Mouse (Mus musculus): ENCODE measurements around the gene Nt5c1b. TPM values are rescaled to one million over a fixed set of nuclear protein-coding genes. Genes with fewer than 3 reads are reported as not detected.

Gene Nt5c1b
- polyA plus RNA-seq (2016; fragmentation: Nextera tagmentation; extraction: Ambion mirVana), result not detected in 2 replicates

DNA sequence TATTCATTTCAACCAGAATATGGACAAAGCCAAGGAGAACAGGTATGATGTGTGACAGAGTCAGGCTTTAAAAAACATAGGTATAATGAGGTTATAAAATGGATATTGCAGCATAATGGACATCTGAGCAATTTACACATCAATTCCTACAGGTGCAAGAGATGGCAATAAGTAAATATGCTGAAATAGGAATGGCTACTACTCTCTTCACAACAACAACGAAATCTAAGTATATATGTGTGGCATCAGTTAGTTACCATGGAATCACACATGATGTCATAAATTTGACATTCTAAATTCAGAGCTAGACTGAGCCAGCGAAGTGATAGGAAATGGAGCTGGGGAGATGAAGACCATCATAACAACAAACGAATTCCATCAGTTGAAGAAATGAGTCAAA lies at the start of gene Nt5c1b:
Gene Nt5c1b (plus strand): TSS at position 301 of the 400 bp plus-strand sequence.
- 78% methylated on average over 3 of the region's 3 CpGs for WGBS

DNA sequence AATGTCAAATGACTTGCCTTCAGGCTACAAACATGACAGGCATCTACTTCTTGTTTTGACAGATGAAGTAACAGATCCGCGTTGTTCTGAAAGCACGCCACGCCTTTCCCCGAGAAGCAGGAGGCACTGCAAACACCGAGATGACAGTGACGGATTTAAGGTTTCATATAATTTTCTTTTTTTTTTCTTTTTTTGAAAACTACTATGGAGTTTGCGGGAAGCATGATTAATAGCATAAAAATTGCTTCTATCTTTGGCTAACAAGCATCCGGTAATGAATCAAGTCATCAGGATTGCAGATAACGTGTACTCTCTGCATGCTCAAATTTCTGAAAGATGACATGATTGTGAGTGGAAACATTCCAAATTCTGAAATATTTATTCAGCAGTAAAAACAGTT lies 42.1 kb upstream of the Nt5c1b start:
- H3K4me1 ChIP-seq, result no peaks in the 10 kb centered on the region

More for the DNA sequence above, at the start of gene Nt5c1b:
- Histone ChIP-seq H3K4me3 (no peak within 1 kb of the TSS), H3K27ac (no peak within 1 kb of the TSS), H3K4me2 (replicated peaks) (no peak within 1 kb of the TSS), H3K9ac (no peak within 1 kb of the TSS), H3K9me3 (no peaks in the 10 kb centered on the region), H3K4me1 (no peaks in the 10 kb centered on the region), H3K27me3 (replicated peaks) (no peaks in the 10 kb centered on the region), H3K36me3 (no peaks in the 10 kb centered on the region)
- no peak for ATAC-seq (ENCODE audit: low FRiP score, low read depth)

DNA sequence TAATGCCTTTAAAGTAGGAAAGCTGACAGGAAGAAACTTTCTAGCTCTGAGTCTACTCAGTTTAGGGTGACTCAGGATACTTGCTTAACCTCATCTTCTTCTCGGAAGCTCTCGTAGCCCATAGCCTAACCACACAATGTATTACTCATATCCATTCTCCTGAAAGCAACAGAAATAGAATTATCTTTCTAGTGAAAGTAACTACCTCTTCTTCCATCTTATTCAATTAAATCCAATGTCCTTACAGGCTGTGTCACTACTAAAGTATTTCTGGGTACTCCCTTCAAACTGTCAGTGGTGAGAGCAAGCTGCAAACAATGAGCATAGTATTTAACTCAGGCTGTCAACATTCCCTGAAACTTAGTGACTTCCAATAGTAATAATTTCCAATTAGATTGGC lies 40.3 kb upstream of the Nt5c1b start:
- Histone ChIP-seq H3K9ac (no peak overlapping the region), H3K4me2 (replicated peaks) (no peak overlapping the region), H3K4me1 (no peaks in the 10 kb centered on the region), H3K27me3 (replicated peaks) (no peaks in the 10 kb centered on the region), H3K9me3 (no peaks in the 10 kb centered on the region), H3K27ac (no peak overlapping the region), H3K36me3 (no peaks in the 10 kb centered on the region), H3K4me3 (no peak overlapping the region)
- no peak for ATAC-seq (ENCODE audit: low FRiP score, low read depth)
- whole genome bisulfite sequencing, result 95% methylated on average over 2 of the region's 2 CpGs

More for the DNA sequence above, 42.1 kb upstream of the Nt5c1b start:
- no peak overlapping the region for H3K9ac ChIP-seq
- 88% methylated on average over 10 of the region's 10 CpGs for WGBS
- H3K4me2 ChIP-seq (replicated peaks), result no peak overlapping the region
- H3K27ac ChIP-seq, result no peak overlapping the region
- no peaks in the 10 kb centered on the region for H3K36me3 ChIP-seq
- no peaks in the 10 kb centered on the region for H3K9me3 ChIP-seq
- H3K27me3 ChIP-seq (replicated peaks), result no peaks in the 10 kb centered on the region
- H3K4me3 ChIP-seq, result no peak overlapping the region
- ATAC-seq (ENCODE audit: low FRiP score, low read depth), result no peak

DNA sequence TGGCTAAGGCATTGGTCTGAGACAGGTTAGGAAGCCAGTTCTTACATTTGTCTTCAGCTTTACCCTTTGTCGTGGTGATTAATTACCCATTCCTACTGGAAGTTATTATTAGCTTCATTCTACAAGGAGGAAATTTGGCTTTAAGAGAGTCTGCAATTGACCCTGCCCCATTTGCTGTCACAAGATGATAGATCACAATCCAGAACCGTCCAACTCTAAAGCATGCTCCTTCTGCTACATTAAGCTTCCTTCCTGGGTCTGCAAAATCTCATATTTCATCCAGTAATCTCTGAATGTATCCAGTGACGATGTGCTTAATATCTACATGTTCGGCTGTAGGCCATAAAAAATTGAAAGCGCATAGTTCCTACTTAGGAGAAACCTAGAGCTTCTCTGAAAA lies 29.2 kb upstream of the Nt5c1b start:
- no peaks in the 10 kb centered on the region for H3K9me3 ChIP-seq
- H3K9ac ChIP-seq, result no peak overlapping the region
- WGBS, result 69% methylated on average over 5 of the region's 5 CpGs
- no peak overlapping the region for H3K27ac ChIP-seq
- no peaks in the 10 kb centered on the region for H3K27me3 ChIP-seq (replicated peaks)
- H3K4me1 ChIP-seq, result no peaks in the 10 kb centered on the region
- no peak overlapping the region for H3K4me2 ChIP-seq (replicated peaks)
- H3K36me3 ChIP-seq, result no peaks in the 10 kb centered on the region
- H3K4me3 ChIP-seq, result no peak overlapping the region
- no peak for ATAC-seq (ENCODE audit: low FRiP score, low read depth)

DNA sequence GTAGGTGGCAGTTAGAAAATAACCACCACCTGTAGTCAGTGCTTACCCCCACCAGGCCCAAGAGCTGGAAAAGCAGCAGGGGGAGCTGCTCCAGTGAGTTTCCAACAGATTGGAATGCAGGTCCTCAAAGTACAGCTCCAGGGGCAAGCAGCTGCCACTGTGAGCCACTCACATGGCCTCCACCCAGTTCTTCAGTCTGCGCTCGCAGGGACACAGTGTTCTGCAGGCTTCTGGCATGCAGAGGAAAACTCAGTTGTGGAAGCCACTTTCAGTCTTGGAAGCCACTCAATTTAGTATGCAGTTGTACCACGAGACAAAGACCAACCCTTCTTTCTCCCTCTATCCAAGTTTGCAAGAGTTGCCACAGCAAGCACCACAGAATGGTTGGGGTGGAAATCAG lies 19.1 kb upstream of the Nt5c1b start:
- H3K27ac ChIP-seq, result no peak overlapping the region
- H3K4me1 ChIP-seq, result no peaks in the 10 kb centered on the region
- no peak overlapping the region for H3K4me3 ChIP-seq
- no peaks in the 10 kb centered on the region for H3K36me3 ChIP-seq
- H3K27me3 ChIP-seq (replicated peaks), result no peaks in the 10 kb centered on the region
- H3K9ac ChIP-seq, result no peak overlapping the region
- H3K4me2 ChIP-seq (replicated peaks), result no peak overlapping the region
- H3K9me3 ChIP-seq, result no peaks in the 10 kb centered on the region
- no peak for ATAC-seq (ENCODE audit: low FRiP score, low read depth)
- 69% methylated on average over 3 of the region's 3 CpGs for WGBS

DNA sequence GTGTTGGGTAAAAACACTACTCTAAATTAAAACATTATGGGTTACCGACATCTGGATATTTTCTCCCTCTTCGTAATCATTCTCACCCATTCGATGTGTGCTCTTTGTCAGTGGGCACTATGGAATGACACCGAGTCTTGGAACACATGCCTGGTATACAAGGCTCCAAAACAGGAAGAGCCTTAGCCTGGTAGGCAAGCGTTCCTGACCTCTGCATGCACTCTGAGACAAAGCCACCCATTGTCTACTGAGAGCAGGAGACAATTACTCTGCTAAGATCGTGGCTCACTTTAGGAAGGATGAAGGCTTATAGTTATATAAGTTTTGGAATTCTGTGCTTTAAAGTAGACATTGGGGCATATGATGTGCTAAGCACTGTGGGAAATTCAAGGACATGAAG lies 12.0 kb upstream of the Nt5c1b start:
- no peaks in the 10 kb centered on the region for H3K4me1 ChIP-seq
- 54% methylated on average over 6 of the region's 6 CpGs for WGBS

DNA sequence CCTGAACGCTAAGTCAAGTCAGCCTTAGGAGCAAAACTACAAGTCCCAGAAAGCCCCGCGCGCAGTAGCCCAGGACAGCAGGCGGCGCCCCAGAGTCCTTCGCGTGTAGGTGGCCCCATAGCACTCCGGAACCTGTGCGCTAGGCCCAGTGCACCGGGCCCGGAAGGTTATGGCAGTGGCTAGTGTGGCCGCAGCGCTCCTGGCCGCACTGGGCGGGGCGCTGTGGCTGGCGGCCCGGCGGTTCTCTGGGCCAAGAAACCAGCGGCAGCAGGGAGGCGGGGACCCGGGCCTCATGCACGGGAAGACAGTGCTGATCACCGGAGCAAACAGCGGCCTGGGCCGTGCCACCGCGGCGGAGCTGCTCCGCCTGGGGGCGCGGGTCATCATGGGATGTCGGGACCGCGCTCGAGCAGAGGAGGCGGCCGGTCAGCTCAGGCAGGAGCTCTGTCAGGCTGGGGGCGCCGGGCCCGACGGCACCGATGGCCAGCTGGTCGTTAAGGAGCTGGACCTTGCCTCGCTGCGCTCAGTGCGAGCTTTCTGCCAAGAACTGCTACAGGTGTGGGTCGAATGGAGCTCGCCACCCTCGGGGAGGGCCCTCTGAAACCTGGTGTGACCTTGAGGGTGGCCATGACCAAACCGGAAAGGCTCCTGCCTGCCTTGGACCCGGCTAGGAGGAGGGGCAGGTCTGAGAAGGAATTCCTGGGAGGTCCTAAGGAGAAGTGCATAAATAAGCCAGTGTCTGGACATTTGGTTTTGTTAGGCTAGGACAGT lies 21.1 kb downstream of the Nt5c1b start, which contains the start of gene Rdh14:
Gene Rdh14 (plus strand): TSS at position 102 of the 771 bp plus-strand sequence.
- Histone ChIP-seq H3K9me3 (no peaks in the 10 kb centered on the region), H3K27me3 (replicated peaks) (no peaks in the 10 kb centered on the region), H3K27ac (peak within 1 kb of the TSS; percentile 81), H3K4me3 (peak within 1 kb of the TSS; percentile 78), H3K9ac (peak within 1 kb of the TSS; percentile 90), H3K4me2 (replicated peaks) (peak within 1 kb of the TSS; percentile 73), H3K36me3 (no peaks in the 10 kb centered on the region), H3K4me1 (0 out of 2 replicates have a peak, but pooled peaks cover 7% of the 10 kb centered on the region)
- ATAC-seq (ENCODE audit: low FRiP score, low read depth), result peak; percentile 99
- under 1% methylated on average over 53 of the region's 53 CpGs for WGBS

More for the DNA sequence above, 12.0 kb upstream of the Nt5c1b start:
- ATAC-seq (ENCODE audit: low FRiP score, low read depth), result no peak
- Histone ChIP-seq H3K9me3 (no peaks in the 10 kb centered on the region), H3K9ac (no peak overlapping the region), H3K4me3 (no peak overlapping the region), H3K27ac (no peak overlapping the region), H3K36me3 (no peaks in the 10 kb centered on the region), H3K4me2 (replicated peaks) (no peak overlapping the region), H3K27me3 (replicated peaks) (no peaks in the 10 kb centered on the region)

DNA sequence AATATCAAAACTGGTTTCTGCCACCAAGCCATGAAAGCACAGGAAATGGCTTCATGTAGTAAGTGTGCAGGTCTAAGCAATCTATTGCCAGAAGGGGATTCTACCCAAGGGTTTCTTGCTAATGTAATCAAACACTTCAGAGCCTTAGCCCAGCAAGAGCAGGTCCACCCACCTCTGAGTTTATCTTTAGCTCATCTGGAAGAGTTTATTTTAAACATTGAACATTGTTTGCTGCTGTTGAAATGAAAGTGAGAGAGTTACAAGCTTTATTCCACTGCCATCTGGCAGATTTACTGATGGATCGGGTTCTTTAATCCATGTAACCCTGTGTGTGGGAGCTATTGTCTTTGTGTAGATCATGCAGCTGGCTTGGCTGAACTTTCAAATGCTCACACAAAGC lies 31.0 kb downstream of the Nt5c1b start:
- no peak overlapping the region for H3K9ac ChIP-seq

DNA sequence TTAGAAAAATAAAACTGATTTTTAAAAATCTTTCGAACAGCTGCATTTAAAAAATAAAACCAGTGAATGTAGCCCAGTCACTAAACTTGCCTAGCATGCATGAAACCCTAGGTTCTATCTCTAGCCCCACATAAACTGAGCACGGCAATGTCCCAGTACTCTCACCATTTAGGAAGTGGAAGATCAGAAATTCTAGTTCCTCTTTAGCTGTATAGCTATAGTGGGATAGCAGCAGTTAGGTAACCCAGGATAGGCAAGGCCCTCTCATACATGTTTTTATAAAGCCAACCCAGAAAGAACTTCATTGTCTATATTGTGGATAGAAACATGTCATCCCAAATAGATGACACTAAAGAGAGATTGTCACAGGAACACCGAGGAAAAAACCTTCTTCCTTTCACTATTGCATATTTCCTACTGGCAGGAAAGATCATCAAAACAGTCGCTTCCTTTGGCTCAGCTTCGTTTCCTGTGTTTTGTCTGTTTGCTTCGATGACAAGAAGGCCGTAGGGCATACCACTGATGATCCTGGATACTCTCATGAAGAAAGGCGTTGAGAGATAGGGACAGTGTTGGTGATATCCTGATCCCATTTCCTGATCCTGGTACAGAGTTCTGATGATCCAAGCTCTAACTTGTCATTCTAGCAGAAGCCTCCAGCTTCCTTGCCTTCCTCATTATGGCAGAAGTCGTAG lies 32.8 kb downstream of the Nt5c1b start:
- Histone ChIP-seq H3K4me1 (no peaks in the 10 kb centered on the region), H3K27ac (no peak overlapping the region), H3K4me3 (no peak overlapping the region), H3K9me3 (no peaks in the 10 kb centered on the region), H3K9ac (no peak overlapping the region), H3K4me2 (replicated peaks) (no peak overlapping the region), H3K36me3 (no peaks in the 10 kb centered on the region), H3K27me3 (replicated peaks) (no peaks in the 10 kb centered on the region)
- no peak for ATAC-seq (ENCODE audit: low FRiP score, low read depth)
- 88% methylated on average over 9 of the region's 9 CpGs for WGBS

More for the DNA sequence above, 31.0 kb downstream of the Nt5c1b start:
- no peaks in the 10 kb centered on the region for H3K36me3 ChIP-seq
- WGBS, result 83% methylated on average over 1 of the region's 1 CpGs
- ATAC-seq (ENCODE audit: low FRiP score, low read depth), result no peak
- no peaks in the 10 kb centered on the region for H3K4me1 ChIP-seq
- H3K4me3 ChIP-seq, result no peak overlapping the region
- H3K9me3 ChIP-seq, result no peaks in the 10 kb centered on the region
- no peak overlapping the region for H3K27ac ChIP-seq
- H3K27me3 ChIP-seq (replicated peaks), result no peaks in the 10 kb centered on the region
- no peak overlapping the region for H3K4me2 ChIP-seq (replicated peaks)

DNA sequence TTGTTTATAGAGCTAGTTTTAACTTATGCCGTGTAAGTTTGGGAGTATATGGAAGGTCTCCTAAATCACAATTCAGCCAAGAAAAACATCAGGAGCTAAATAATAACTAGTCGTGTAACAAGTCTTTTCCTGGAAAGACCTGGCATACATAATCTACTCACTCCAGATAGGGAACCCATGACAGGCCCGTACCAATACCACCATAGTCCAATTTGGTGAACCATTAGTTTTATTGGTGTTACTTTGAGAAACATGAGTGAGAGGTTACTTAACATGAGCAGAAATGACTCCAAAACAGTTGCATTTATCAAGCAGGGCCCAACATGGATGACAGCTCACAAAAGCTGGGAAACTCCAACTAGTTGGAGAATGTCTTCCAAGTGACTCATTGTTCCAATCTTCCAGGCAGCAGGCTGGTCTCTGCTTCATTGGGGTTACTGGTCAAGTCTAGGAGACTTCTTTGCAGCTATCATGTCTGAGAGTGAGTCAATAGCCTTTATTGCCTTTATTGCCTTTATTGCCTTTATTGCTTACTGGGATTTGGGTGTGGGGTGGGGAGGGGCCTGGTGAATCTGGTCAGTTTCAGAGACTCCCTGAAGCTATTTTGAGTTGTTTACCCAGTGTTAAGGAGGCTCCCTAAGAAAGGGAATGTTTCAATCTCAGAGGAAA lies 40.9 kb downstream of the Nt5c1b start:
- no peak for ATAC-seq (ENCODE audit: low FRiP score, low read depth)
- no peak overlapping the region for H3K27ac ChIP-seq
- H3K4me3 ChIP-seq, result no peak overlapping the region
- no peak overlapping the region for H3K4me2 ChIP-seq (replicated peaks)
- no peaks in the 10 kb centered on the region for H3K27me3 ChIP-seq (replicated peaks)
- H3K9ac ChIP-seq, result no peak overlapping the region
- no peaks in the 10 kb centered on the region for H3K36me3 ChIP-seq
- H3K4me1 ChIP-seq, result no peaks in the 10 kb centered on the region
- H3K9me3 ChIP-seq, result no peaks in the 10 kb centered on the region
- WGBS, result 83% methylated on average over 3 of the region's 3 CpGs

DNA sequence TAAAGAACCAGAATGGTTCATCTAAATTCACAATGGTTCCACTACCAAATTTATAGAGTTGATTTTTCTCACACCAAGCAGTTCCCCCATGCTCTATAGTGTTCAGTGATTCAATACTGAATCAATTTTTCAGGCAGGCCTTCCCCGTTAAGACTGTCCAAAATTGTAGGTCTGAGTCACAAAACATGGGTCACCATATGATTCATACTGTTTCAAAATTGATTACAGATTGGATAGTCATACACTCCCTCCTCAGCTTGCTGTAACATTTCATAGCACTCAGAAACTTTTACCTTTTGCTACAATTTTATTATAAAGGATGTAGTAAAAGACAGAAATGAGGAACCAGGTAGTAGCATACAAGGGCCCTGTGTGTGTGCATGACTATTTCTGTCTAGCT lies 41.7 kb downstream of the Nt5c1b start:
- Histone ChIP-seq H3K27me3 (replicated peaks) (no peaks in the 10 kb centered on the region), H3K36me3 (no peaks in the 10 kb centered on the region), H3K9me3 (no peaks in the 10 kb centered on the region), H3K4me3 (no peak overlapping the region), H3K27ac (no peak overlapping the region), H3K9ac (no peak overlapping the region), H3K4me2 (replicated peaks) (no peak overlapping the region), H3K4me1 (no peaks in the 10 kb centered on the region)
- 87% methylated on average over 1 of the region's 1 CpGs for WGBS
- ATAC-seq (ENCODE audit: low FRiP score, low read depth), result no peak

DNA sequence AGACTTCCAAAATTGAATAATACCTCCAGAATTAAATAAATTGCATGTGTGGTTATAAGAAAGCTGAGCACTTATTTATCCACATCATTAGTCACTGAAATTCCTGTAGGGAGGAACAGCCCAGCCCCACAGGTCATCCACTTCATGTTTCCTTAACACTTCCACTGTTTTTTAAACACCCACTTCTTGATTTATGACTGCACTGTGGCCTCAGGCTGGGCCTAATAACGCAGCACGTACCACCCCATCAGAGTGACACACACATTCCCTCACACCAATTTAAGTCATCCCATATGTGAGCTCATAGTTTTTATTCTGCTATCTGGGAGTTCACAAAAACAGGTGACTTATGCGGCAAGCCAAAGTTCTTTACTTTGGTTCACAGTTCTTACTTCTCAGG lies 52.6 kb downstream of the Nt5c1b start:
- Histone ChIP-seq H3K4me3 (no peak overlapping the region), H3K36me3 (no peaks in the 10 kb centered on the region), H3K4me2 (replicated peaks) (no peak overlapping the region), H3K27ac (no peak overlapping the region), H3K9ac (no peak overlapping the region), H3K9me3 (no peaks in the 10 kb centered on the region), H3K27me3 (replicated peaks) (no peaks in the 10 kb centered on the region), H3K4me1 (no peaks in the 10 kb centered on the region)
- no peak for ATAC-seq (ENCODE audit: low FRiP score, low read depth)
- 55% methylated on average over 3 of the region's 3 CpGs for WGBS
